Mouse (Mus musculus) thymus, adult 2 months (tissue): ENCODE measurements around the gene Gm11444.

ENCODE experiments used
- CTCF ChIP-seq: fragments of 200-500 bp; IDR thresholded peaks from 2 replicates; pipeline ENCODE4 v1.5.1; 2012; ENCODE audit warnings: mild to moderate bottlenecking, control low read depth, low read length, moderate library complexity, borderline replicate concordance; ENCODE audit not compliant: control insufficient read depth, poor library complexity, insufficient read depth; ENCODE audit errors: extremely low read depth
- POLR2A ChIP-seq: fragments of 200-500 bp; IDR thresholded peaks from 2 replicates; pipeline ENCODE4 v1.6.1; 2012; ENCODE audit warnings: mild to moderate bottlenecking, low read length, control low read depth, moderate library complexity; ENCODE audit not compliant: control insufficient read depth, poor library complexity, insufficient read depth; ENCODE audit errors: extremely low read depth

GRCm38 (mm10) chr11:85835001-85835752, 15.0 kb downstream of the Gm11444 start:
- TF ChIP-seq CTCF, result no peak
- no peak for TF ChIP-seq POLR2A
